Mouse (Mus musculus) brain, embryonic 14.5 days (tissue): Measurements from ENCODE around the gene Runx3.

Experiments
- CTCF ChIP-seq: fragments of 200-500 bp; IDR thresholded peaks from 2 replicates; pipeline ENCODE4 v1.5.1; 2012; ENCODE audit warnings: inconsistent platforms, mild to moderate bottlenecking, moderate library complexity, borderline replicate concordance; ENCODE audit not compliant: insufficient read depth, insufficient read length; ENCODE audit errors: extremely low read depth
- POLR2A ChIP-seq: fragments of 200-500 bp; IDR thresholded peaks from 2 replicates; pipeline ENCODE4 v1.6.1; 2012; ENCODE audit warnings: mild to moderate bottlenecking, inconsistent platforms, borderline replicate concordance; ENCODE audit not compliant: poor library complexity, insufficient read depth, insufficient read length, severe bottlenecking; ENCODE audit errors: extremely low read depth

DNA sequence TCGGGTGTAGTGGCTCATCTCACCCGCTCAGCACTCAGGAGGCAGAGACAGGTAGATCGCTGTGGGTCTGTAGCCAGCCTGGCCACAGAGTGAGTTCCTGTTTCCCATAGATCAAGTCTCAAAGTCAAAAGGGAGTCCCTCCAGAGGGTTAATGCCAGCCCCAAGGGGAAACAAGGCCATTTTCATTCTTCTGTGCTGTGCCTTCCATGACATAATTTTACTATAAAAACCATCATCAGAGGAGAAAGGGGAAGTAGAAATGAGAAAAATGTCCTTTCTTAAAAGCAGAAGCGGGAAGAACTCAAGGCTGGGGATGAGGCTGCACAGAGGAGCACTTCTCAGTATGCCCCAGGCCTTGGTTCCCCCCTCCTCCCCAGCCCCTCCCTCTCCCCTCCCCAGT lies 61.4 kb downstream of the Runx3 start:
- no peak for TF ChIP-seq CTCF
- no peak for TF ChIP-seq POLR2A
